Mouse (Mus musculus): ENCODE measurements at regions not wholly inside any gene's neighbourhood (a gene's known extent, or its start where the extent isn't known, plus 50 kb on each side); places are given as distances from the start of the nearest gene placed in this dataset.
A peak's percentile ranks its signal among the peaks of the same experiment; 100 is the strongest.
"Not testable (repeated sequence)": the region's sequence is repeated elsewhere in the genome, so short reads cannot be mapped to it uniquely, and the experiment has no call there.

DNA sequence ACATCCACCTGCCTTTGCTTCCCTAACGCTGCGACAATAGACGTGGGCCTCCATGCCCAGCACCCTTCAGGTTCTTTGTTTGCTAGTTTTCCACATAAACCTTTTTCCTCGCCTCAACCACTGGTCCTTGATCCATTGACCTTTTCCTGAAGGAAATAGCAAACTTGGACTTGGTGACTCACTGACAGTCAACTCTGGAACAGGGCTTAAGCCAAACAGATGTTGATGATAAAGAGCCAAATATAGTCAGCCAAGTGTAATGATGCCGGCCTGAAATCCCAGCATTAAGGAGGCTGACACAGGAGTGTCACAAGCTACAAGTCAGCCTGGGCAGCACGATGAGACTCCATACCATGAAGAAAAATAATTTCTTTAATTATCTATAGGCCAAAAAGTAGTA, 62.9 kb upstream of the Thoc2 start:
- ATAC-seq (no peak), DNase-seq (ENCODE audit: low spot score) (peak; percentile 34)
- no peaks in the 10 kb centered on the region for H3K36me3 ChIP-seq (ENCODE audit: insufficient read depth, low read length)
- H3K4me3 ChIP-seq (ENCODE audit: low read depth, low read length) = no peak overlapping the region
- WGBS = 52% methylated on average over 6 of the region's 6 CpGs
- H3K4me2 ChIP-seq (replicated peaks; ENCODE audit: low read depth, low read length) = no peak overlapping the region
- no peaks in the 10 kb centered on the region for H3K9me3 ChIP-seq (ENCODE audit: low read length)
- no peak overlapping the region for H3K27ac ChIP-seq (ENCODE audit: low read length)
- no peaks in the 10 kb centered on the region for H3K27me3 ChIP-seq (replicated peaks; ENCODE audit: insufficient read depth, low read length)
- H3K9ac ChIP-seq (replicated peaks; ENCODE audit: low read depth) = no peak overlapping the region
- TF ChIP-seq CTCF (IDR thresholded peaks at IDR 0.05) (no peak), EP300 (IDR thresholded peaks at IDR 0.05) (no peak)
- no peaks in the 10 kb centered on the region for H3K4me1 ChIP-seq (ENCODE audit: insufficient read depth, low read depth, low read length)

DNA sequence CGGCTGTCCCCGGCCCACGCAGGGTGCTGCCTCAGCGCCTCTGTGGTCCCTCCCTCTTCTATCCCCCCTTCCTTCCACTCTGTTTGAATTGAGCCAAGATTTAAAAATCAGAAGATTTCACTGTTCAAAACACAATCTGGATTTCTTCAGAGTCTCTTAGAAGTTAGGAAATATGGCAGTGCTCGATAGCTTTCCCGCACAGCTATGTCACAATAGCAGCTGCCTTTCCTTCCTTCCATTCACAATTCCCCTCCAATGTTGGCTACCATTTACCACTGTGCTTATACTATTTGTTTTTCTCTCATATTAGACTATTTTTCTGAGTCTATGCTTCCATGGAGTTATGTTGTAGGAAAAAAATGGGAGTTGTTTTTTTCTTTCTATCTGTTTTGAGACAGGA, 63.7 kb upstream of the Xiap start:
- ATAC-seq = peak; percentile 61
- Histone ChIP-seq H3K36me3 (ENCODE audit: insufficient read depth, low read length) (no peaks in the 10 kb centered on the region), H3K4me2 (replicated peaks; ENCODE audit: low read depth, low read length) (no peak overlapping the region), H3K9me3 (ENCODE audit: low read length) (no peaks in the 10 kb centered on the region), H3K27ac (ENCODE audit: low read length) (no peak overlapping the region), H3K4me1 (ENCODE audit: insufficient read depth, low read depth, low read length) (no peaks in the 10 kb centered on the region), H3K4me3 (ENCODE audit: low read depth, low read length) (no peak overlapping the region), H3K27me3 (replicated peaks; ENCODE audit: insufficient read depth, low read length) (no peaks in the 10 kb centered on the region), H3K9ac (replicated peaks; ENCODE audit: low read depth) (no peak overlapping the region)
- 70% methylated on average over 2 of the region's 6 CpGs for WGBS
- no peak for TF ChIP-seq EP300 (IDR thresholded peaks at IDR 0.05)
- no peak for TF ChIP-seq CTCF (IDR thresholded peaks at IDR 0.05)
- peak; percentile 74 for DNase-seq (ENCODE audit: low spot score)

DNA sequence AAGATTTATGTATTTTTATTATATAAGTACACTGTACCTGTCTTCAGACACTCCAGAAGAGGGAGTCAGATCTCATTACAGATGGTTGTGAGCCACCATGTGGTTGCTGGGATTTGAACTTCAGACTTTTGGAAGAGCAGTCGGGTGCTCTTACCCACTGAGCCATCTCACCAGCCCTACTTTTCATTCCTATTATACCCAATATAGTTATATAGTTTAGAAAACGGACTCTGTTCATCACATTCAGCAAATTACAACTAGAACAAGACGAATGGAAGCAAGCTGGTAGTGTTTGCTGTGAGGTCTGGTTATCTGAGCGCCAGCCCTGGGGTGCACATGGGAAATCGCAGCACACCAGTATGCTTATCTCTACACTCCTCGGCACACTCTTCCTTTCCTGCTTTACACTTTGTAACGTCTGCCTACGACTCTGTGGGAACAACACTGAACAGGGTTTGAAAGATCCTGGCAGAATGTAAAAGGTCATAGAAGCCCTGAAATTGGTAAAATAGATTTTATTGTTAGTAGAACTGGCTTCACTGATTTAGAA, 58.8 kb upstream of the Xiap start:
- not testable (repeated sequence) for H3K4me2 ChIP-seq (replicated peaks; ENCODE audit: low read depth, low read length); H3K4me1 ChIP-seq (ENCODE audit: insufficient read depth, low read depth, low read length); DNase-seq (ENCODE audit: low spot score); H3K4me3 ChIP-seq (ENCODE audit: low read depth, low read length); ATAC-seq; H3K27ac ChIP-seq (ENCODE audit: low read length); H3K9me3 ChIP-seq (ENCODE audit: low read length); H3K9ac ChIP-seq (replicated peaks; ENCODE audit: low read depth); H3K36me3 ChIP-seq (ENCODE audit: insufficient read depth, low read length); H3K27me3 ChIP-seq (replicated peaks; ENCODE audit: insufficient read depth, low read length)
- WGBS = 67% methylated on average over 8 of the region's 8 CpGs

DNA sequence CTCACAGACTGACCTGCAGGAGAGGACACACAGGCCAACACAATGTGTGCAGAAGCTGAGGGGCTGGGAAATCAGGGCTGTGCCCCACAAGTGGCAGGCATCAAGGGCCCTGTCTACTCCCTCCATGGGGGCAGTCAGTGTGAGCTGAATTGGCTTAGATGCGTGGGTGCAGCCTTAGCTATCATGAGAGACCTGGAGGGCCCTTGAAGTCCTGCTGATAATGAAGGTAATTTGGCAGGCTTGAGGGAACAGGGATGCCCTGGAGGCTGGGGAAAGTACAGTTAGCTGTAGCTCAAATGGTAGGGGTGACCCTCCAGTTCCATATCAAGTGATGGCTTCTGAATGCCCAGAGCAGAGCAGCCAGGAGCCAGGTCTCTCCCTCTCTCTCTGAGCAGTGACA, 53.9 kb upstream of the Xiap start:
- H3K9ac ChIP-seq (replicated peaks; ENCODE audit: low read depth); H3K4me2 ChIP-seq (replicated peaks; ENCODE audit: low read depth, low read length); H3K27me3 ChIP-seq (replicated peaks; ENCODE audit: insufficient read depth, low read length); DNase-seq (ENCODE audit: low spot score); H3K4me3 ChIP-seq (ENCODE audit: low read depth, low read length); ATAC-seq; H3K9me3 ChIP-seq (ENCODE audit: low read length); H3K4me1 ChIP-seq (ENCODE audit: insufficient read depth, low read depth, low read length); H3K27ac ChIP-seq (ENCODE audit: low read length); H3K36me3 ChIP-seq (ENCODE audit: insufficient read depth, low read length): not testable (repeated sequence)
- 89% methylated on average over 1 of the region's 1 CpGs for WGBS

DNA sequence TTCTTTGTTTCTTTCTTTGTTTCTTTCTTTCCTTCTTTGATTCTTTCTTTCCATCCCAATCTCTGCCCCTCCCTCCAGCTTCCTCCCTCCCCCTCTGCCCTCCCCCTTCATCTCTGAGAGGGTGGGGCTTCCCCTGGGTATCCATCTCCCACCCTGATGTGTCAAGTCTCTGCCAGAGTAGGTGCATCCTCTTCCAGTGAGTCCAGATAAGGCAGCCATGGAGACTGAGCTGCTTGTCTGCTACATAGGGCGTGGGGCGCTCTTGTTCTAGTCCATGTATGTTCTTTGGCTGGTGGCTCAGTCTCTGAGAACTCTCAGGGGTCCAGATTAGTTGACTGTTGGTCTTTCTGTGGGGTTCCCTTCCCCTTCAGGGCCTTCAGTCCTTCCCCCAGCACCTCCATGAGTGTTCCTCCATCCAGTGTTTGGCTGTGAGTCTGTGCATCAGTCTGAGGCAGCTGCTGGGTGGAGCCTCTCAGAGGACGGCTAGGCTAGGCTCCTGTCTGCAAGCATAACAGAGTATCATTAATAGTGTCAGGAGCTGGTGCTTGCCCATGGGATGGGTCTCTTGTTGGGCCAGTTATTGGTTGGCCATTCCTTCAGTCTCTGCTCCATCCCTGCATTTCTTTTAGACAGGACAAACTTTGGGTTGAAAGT, 52.8 kb upstream of the Xiap start:
- no CpG with 5 or more reads among the region's 3 CpGs for WGBS
- ATAC-seq; H3K27ac ChIP-seq (ENCODE audit: low read length): not testable (repeated sequence)

More for the DNA sequence above, 52.8 kb upstream of the Xiap start:
- H3K27me3 ChIP-seq (replicated peaks; ENCODE audit: insufficient read depth, low read length); H3K4me2 ChIP-seq (replicated peaks; ENCODE audit: low read depth, low read length); DNase-seq (ENCODE audit: low spot score); H3K9ac ChIP-seq (replicated peaks; ENCODE audit: low read depth); H3K4me1 ChIP-seq (ENCODE audit: insufficient read depth, low read depth, low read length); H3K4me3 ChIP-seq (ENCODE audit: low read depth, low read length); H3K36me3 ChIP-seq (ENCODE audit: insufficient read depth, low read length); H3K9me3 ChIP-seq (ENCODE audit: low read length): not testable (repeated sequence)
